Mouse (Mus musculus) ES-E14 (cell line): ENCODE results near the gene Sgk2.

Experiments used
- CHD2 ChIP-seq: IDR thresholded peaks from 2 replicates; pipeline ENCODE4 v1.6.1; 2014; ENCODE audit warnings: mild to moderate bottlenecking, low read depth, low read length, inconsistent platforms
- MAFK ChIP-seq: IDR thresholded peaks from 2 replicates; pipeline ENCODE4 v1.6.1; 2014; ENCODE audit warnings: mild to moderate bottlenecking, low read depth, low read length, inconsistent platforms; ENCODE audit not compliant: insufficient read depth
- ZC3H11A ChIP-seq: IDR thresholded peaks from 2 replicates; pipeline ENCODE4 v1.6.1; 2012; ENCODE audit warnings: low read depth, mild to moderate bottlenecking, inconsistent platforms, low read length, borderline replicate concordance
- ZNF384 ChIP-seq: IDR thresholded peaks from 2 replicates; pipeline ENCODE4 v1.6.1; 2012; ENCODE audit warnings: low read depth, low read length, inconsistent platforms

GRCm38 (mm10) chr2:162993881-162994616, 6.9 kb downstream of the Sgk2 start:
- TF ChIP-seq CHD2 (no peak), ZNF384 (no peak), ZC3H11A (no peak), MAFK (no peak)
